Mouse (Mus musculus): ENCODE data around the gene Slc17a5. TPM values are rescaled to one million over a fixed set of nuclear protein-coding genes. Genes with fewer than 3 reads are reported as not detected.

Slc17a5 gene
- polyA plus RNA-seq, 1 experiment = 14.9 TPM

DNA sequence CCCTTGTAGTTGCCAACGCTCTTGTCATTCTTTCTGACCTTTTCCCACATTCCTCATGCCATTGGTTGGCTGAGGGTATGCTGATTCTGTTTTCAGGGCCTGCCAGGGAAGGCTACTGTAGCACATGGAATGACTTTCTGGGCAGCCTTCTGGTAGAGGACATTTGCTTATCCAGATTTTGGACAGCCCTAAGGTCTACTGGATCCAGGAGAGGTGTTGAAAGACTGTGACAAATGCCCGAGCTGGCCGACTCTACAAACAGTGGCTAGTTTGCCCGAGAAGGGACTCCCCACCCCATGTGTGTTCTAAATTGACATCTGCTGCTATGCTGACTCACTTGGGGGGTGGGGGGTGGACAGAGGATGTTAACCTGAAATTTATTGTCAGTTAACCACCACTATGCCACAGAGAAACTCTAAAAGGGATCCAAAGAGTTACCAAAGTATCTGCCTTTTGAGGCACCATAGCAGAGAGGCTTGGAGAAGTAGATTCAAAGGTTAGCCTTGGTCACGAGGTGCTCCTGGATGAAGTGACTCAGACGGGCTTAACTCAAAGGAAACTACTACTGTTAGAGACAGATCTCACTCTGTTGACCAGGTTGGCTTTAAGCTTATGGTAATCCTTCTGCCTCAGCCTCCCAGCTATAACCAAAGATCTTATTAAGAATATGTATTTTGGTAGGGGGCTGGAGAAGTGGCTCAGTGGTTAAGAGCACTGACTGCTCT lies 73.9 kb downstream of the Slc17a5 start:
- no peaks in the 10 kb centered on the region for H3K27me3 ChIP-seq (ENCODE audit: control insufficient read depth, insufficient read depth, low read length, poor library complexity, severe bottlenecking)
- H3K36me3 ChIP-seq (ENCODE audit: control insufficient read depth, insufficient read depth, low read length, poor library complexity, severe bottlenecking) = no peaks in the 10 kb centered on the region
- no peak overlapping the region for H3K9ac ChIP-seq (ENCODE audit: low read depth, poor library complexity, severe bottlenecking)
- no peak overlapping the region for H3K4me3 ChIP-seq (ENCODE audit: low read depth, low read length)
- no peaks in the 10 kb centered on the region for H3K9me3 ChIP-seq (replicated peaks; ENCODE audit: control insufficient read depth, insufficient read depth, low read length, poor library complexity, severe bottlenecking)
- no peaks in the 10 kb centered on the region for H3K4me1 ChIP-seq (ENCODE audit: control insufficient read depth, insufficient read depth, low read length)
- H3K27ac ChIP-seq (ENCODE audit: insufficient read depth, low read length) = no peak overlapping the region
- TF ChIP-seq EP300 (IDR thresholded peaks at IDR 0.05; ENCODE audit: insufficient read depth, low read depth, low read length) (no peak), POLR2A (IDR thresholded peaks at IDR 0.05; ENCODE audit: insufficient read depth, low read length) (no peak)

DNA sequence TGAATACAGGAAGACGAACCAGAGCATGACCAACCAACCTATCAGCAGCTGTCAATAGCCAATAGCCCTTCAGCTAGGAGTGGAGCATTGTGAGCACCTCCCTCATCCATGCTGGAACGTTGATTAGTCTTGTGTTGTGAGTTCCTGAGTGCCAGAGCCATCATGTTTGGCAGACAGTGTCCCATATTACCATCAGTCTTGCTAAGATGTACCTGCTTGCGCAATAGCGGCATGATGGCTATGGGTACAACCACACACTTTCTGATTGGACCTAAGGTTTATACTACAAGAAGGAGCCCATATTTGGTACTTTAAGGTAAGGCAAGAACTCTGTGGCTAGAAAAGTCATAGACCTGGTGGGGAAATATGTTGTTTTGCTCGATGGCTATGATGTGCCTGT lies 76.1 kb downstream of the Slc17a5 start:
- H3K36me3 ChIP-seq (ENCODE audit: control insufficient read depth, insufficient read depth, low read length, poor library complexity, severe bottlenecking) = no peaks in the 10 kb centered on the region
- H3K9me3 ChIP-seq (replicated peaks; ENCODE audit: control insufficient read depth, insufficient read depth, low read length, poor library complexity, severe bottlenecking) = no peaks in the 10 kb centered on the region
- no peaks in the 10 kb centered on the region for H3K4me1 ChIP-seq (ENCODE audit: control insufficient read depth, insufficient read depth, low read length)
- H3K27ac ChIP-seq (ENCODE audit: insufficient read depth, low read length) = no peak overlapping the region
- no peak overlapping the region for H3K4me3 ChIP-seq (ENCODE audit: low read depth, low read length)
- no peak for TF ChIP-seq CTCF (IDR thresholded peaks at IDR 0.05; ENCODE audit: low read depth, low read length)
- TF ChIP-seq POLR2A (IDR thresholded peaks at IDR 0.05; ENCODE audit: insufficient read depth, low read length) = no peak
- no peak for TF ChIP-seq EP300 (IDR thresholded peaks at IDR 0.05; ENCODE audit: insufficient read depth, low read depth, low read length)
- H3K27me3 ChIP-seq (ENCODE audit: control insufficient read depth, insufficient read depth, low read length, poor library complexity, severe bottlenecking) = no peaks in the 10 kb centered on the region
- H3K9ac ChIP-seq (ENCODE audit: low read depth, poor library complexity, severe bottlenecking) = no peak overlapping the region

GRCm38 (mm10) chr9:78508106-78508786 lies 79.6 kb downstream of the Slc17a5 start:
- Histone ChIP-seq H3K9ac (ENCODE audit: low read depth, poor library complexity, severe bottlenecking) (no peak overlapping the region), H3K27ac (ENCODE audit: insufficient read depth, low read length) (no peak overlapping the region), H3K27me3 (ENCODE audit: control insufficient read depth, insufficient read depth, low read length, poor library complexity, severe bottlenecking) (no peaks in the 10 kb centered on the region), H3K4me3 (ENCODE audit: low read depth, low read length) (no peak overlapping the region), H3K4me1 (ENCODE audit: control insufficient read depth, insufficient read depth, low read length) (peaks cover 2% of the 10 kb centered on the region), H3K9me3 (replicated peaks; ENCODE audit: control insufficient read depth, insufficient read depth, low read length, poor library complexity, severe bottlenecking) (no peaks in the 10 kb centered on the region), H3K36me3 (ENCODE audit: control insufficient read depth, insufficient read depth, low read length, poor library complexity, severe bottlenecking) (no peaks in the 10 kb centered on the region)
- no peak for TF ChIP-seq CTCF (IDR thresholded peaks at IDR 0.05; ENCODE audit: low read depth, low read length)
- TF ChIP-seq POLR2A (IDR thresholded peaks at IDR 0.05; ENCODE audit: insufficient read depth, low read length) = no peak

GRCm38 (mm10) chr9:78506722-78507077 lies 81.1 kb downstream of the Slc17a5 start:
- Histone ChIP-seq H3K36me3 (ENCODE audit: control insufficient read depth, insufficient read depth, low read length, poor library complexity, severe bottlenecking) (no peaks in the 10 kb centered on the region), H3K9me3 (replicated peaks; ENCODE audit: control insufficient read depth, insufficient read depth, low read length, poor library complexity, severe bottlenecking) (no peaks in the 10 kb centered on the region), H3K4me3 (ENCODE audit: low read depth, low read length) (peak overlapping the region; percentile 16; the same call in 1 of the 2 replicates), H3K27me3 (ENCODE audit: control insufficient read depth, insufficient read depth, low read length, poor library complexity, severe bottlenecking) (no peaks in the 10 kb centered on the region), H3K27ac (ENCODE audit: insufficient read depth, low read length) (peak overlapping the region; percentile 35; the same call in 1 of the 2 replicates), H3K9ac (ENCODE audit: low read depth, poor library complexity, severe bottlenecking) (no peak overlapping the region), H3K4me1 (ENCODE audit: control insufficient read depth, insufficient read depth, low read length) (peaks cover 2% of the 10 kb centered on the region)
- TF ChIP-seq POLR2A (IDR thresholded peaks at IDR 0.05; ENCODE audit: insufficient read depth, low read length) = no peak
- no peak for TF ChIP-seq CTCF (IDR thresholded peaks at IDR 0.05; ENCODE audit: low read depth, low read length)
- no peak for TF ChIP-seq EP300 (IDR thresholded peaks at IDR 0.05; ENCODE audit: insufficient read depth, low read depth, low read length)

DNA sequence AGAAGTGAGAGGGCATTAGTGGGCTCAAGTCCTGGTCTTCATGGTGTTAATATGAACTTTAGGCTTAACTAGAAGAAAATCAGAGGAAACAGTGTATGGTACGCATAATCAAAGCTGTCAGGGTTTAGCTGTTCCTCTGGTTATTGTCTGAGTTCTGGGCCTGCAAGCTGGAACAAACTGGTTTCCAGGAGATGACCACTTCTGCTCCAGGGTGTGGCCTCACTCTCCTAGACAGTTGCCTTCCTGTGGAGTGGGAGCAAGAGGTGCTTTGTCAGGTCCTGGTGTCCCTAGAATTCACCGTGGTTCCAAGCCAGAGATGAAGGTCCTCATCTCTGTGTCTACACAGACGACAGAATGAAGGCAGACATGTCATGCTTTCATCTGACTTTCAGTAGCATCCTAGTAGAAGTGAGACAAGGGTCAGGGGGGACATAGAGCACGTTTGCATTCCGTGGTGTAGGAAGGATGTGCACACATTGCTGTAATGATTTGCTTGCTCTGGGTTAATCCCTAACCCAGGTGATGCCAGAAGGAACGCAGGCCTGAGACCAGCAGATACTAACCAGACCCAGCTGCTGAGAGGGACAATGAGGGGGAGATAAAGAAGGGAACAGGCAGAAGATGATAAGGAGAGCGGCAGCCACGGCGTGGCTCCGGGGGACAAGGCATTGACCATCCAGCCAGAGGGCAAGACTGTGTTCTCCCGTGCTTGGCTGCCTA lies 81.7 kb downstream of the Slc17a5 start:
- Histone ChIP-seq H3K9ac (ENCODE audit: low read depth, poor library complexity, severe bottlenecking) (no peak overlapping the region), H3K4me3 (ENCODE audit: low read depth, low read length) (peak overlapping the region; percentile 16), H3K4me1 (ENCODE audit: control insufficient read depth, insufficient read depth, low read length) (peaks cover 2% of the 10 kb centered on the region), H3K36me3 (ENCODE audit: control insufficient read depth, insufficient read depth, low read length, poor library complexity, severe bottlenecking) (no peaks in the 10 kb centered on the region), H3K9me3 (replicated peaks; ENCODE audit: control insufficient read depth, insufficient read depth, low read length, poor library complexity, severe bottlenecking) (no peaks in the 10 kb centered on the region), H3K27me3 (ENCODE audit: control insufficient read depth, insufficient read depth, low read length, poor library complexity, severe bottlenecking) (no peaks in the 10 kb centered on the region), H3K27ac (ENCODE audit: insufficient read depth, low read length) (peak overlapping the region; percentile 35; the same call in 1 of the 2 replicates)
- TF ChIP-seq CTCF (IDR thresholded peaks at IDR 0.05; ENCODE audit: low read depth, low read length) (no peak), EP300 (IDR thresholded peaks at IDR 0.05; ENCODE audit: insufficient read depth, low read depth, low read length) (0 out of 2 replicates have a peak, but pooled peaks have one; percentile 40), POLR2A (IDR thresholded peaks at IDR 0.05; ENCODE audit: insufficient read depth, low read length) (no peak)

Measured in ES-Bruce4 (cell line).